Mouse (Mus musculus): ENCODE data around the gene Adgrl2.

- TF ChIP-seq CTCF (IDR thresholded peaks at IDR 0.05; ENCODE audit: borderline replicate concordance, insufficient read depth, low read length) (no peak), POLR2A (IDR thresholded peaks at IDR 0.05; ENCODE audit: low read depth, low read length) (no peak)
Measured at GRCm38 (mm10) chr3:148833070-148833769, 157.1 kb downstream of the Adgrl2 start.

Measured in embryonic fibroblast, embryonic 13.5 days (primary cell).